Mouse (Mus musculus) spleen, adult 2 months (tissue): Measurements from ENCODE around the gene Sema4d.

Source experiments
- CTCF ChIP-seq: fragments of 200-500 bp; IDR thresholded peaks from 2 replicates; pipeline ENCODE4 v1.5.1; 2011; ENCODE audit warnings: mild to moderate bottlenecking, inconsistent platforms; ENCODE audit not compliant: insufficient read depth, insufficient read length, insufficient replicate concordance; ENCODE audit errors: extremely low read depth
- POLR2A ChIP-seq: fragments of 200-500 bp; IDR thresholded peaks from 2 replicates; pipeline ENCODE4 v1.6.1; 2011; ENCODE audit warnings: low read depth, low read length, inconsistent platforms

DNA sequence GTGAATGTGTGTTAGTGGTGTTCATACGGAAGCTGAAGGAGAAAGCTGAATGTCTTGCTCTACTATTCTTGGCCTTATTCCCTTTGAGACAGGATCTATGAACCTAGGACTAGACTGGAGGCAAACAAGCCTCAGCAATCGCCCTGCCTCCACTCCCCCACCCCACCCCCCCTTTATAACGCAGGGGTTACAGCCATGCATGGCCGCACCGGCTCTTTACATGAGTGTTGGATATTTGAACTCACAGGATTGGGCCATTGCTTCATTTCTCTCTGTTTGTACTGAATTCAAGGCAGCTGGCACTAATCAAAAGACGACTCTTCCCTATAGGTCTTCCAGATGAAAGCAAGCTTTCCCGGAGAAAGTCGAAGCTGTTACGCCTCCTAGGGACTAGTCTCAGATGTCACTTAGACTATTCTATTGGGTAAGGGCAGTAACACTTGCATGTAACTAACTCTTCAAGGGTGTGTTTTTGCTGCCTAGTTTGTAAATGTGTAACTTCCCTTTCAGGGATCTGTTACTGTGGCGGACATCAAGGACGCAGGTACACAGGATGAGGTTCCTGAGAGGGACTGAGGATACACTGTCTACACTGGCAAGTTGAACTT is 151.3 kb downstream of the Sema4d start:
- TF ChIP-seq CTCF, result no peak
- TF ChIP-seq POLR2A, result no peak
